Mouse (Mus musculus) myocyte (in vitro differentiated cells): ENCODE data around the gene Poldip2.

Experiments used
- CEBPB ChIP-seq: IDR thresholded peaks from 2 replicates; pipeline ENCODE4 v1.6.1; 2011; ENCODE audit warnings: mild to moderate bottlenecking, moderate library complexity; ENCODE audit not compliant: poor library complexity, insufficient read depth, severe bottlenecking
- E2F4 ChIP-seq: IDR thresholded peaks from one replicate; pipeline ENCODE4 v1.6.1; 2011; ENCODE audit warnings: mild to moderate bottlenecking, control low read depth, moderate library complexity; ENCODE audit not compliant: insufficient read depth
- MAX ChIP-seq: IDR thresholded peaks from one replicate; pipeline ENCODE4 v1.6.1; 2011; ENCODE audit warnings: low read depth, mild to moderate bottlenecking, control low read depth
- MYOD1 ChIP-seq, 3 experiments: IDR thresholded peaks; one replicate each; pipeline ENCODE4 v1.6.1; 2011; ENCODE audit warnings: control low read depth in 2 of 3, low read depth in 2 of 3, mild to moderate bottlenecking in 2 of 3, moderate library complexity in 1 of 3; ENCODE audit not compliant: insufficient read length in 2 of 3, control insufficient read depth in 1 of 3
- TCF12 ChIP-seq: IDR thresholded peaks from one replicate; pipeline ENCODE4 v1.6.1; 2011; ENCODE audit warnings: mild to moderate bottlenecking, control low read depth; ENCODE audit not compliant: poor library complexity, insufficient read depth, severe bottlenecking

DNA sequence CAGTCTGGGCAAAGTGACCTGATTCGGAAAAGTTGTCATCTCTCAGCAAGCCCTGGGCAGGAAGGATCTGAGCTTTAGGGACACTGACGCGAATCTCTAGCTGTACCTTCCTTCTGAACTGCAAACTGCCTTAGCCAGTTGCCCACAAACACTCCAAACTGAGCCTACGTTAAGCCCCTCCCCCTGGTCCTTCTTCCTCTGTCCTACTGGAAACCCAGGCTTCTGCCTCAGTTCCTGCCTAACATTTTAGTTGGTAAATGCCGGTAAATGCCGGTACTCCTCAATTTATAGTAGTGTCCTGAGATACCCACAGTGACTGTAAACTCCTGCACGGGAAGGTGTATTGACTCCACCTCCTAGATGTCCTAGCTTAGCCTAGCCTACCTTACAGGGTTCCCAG, 28.4 kb upstream of the Poldip2 start:
- TF ChIP-seq CEBPB (no peak), TCF12 (no peak), MAX (no peak), E2F4 (no peak), MYOD1 (IDR thresholded peaks at IDR 0.05; ENCODE audit: control insufficient read depth in 1 of 3, insufficient read length in 2 of 3, low read depth in 2 of 3) (no peak)
